21 mouse cellular contexts compared by ENCODE assay signal in genomic region chr1:118368721-118369461, GRCm38 (mm10). TPM values are rescaled to one million over a fixed set of nuclear protein-coding genes. Genes with fewer than 3 reads are reported as not detected.
DNase-seq lines count a peak whose midpoint lies in the region; ATAC-seq and TF ChIP-seq lines count a peak whose summit lies in the region.
"Had no signal": no experiment of that assay in that cellular context is flagged by ENCODE, and none has a peak within 500 bp of the region (broad histone marks: within the 10 kb centered on the region; RNA-seq: fewer than 3 reads in every experiment).

No protein-coding gene starts in this region.

- TF ChIP-seq POLR2A in liver, adult 2 months (IDR thresholded peaks at IDR 0.05; ENCODE audit: extremely low read depth, insufficient read depth, low read length): no peak

- H3K4me1 ChIP-seq in liver, adult 2 months (ENCODE audit: control insufficient read depth, insufficient read depth, low read length): no peaks in the 10 kb centered on the region
- no peaks in the 10 kb centered on the region for H3K4me1 ChIP-seq in liver, postnatal 0 days (ENCODE audit: insufficient read depth)
- H3K4me1 ChIP-seq in hindbrain, embryonic 14.5 days (replicated peaks; ENCODE audit: control insufficient read depth, insufficient read depth, low read length): no peaks in the 10 kb centered on the region
- H3K4me1 ChIP-seq: embryonic facial prominence, embryonic 12.5 days; limb, embryonic 15.5 days; lung, embryonic 15.5 days had no signal

- no peak overlapping the region for H3K4me2 ChIP-seq in liver, postnatal 0 days (ENCODE audit: low read depth, low read length)
- no peak overlapping the region for H3K4me2 ChIP-seq in hindbrain, embryonic 14.5 days (replicated peaks)
- H3K4me2 ChIP-seq: embryonic facial prominence, embryonic 12.5 days; heart, embryonic 13.5 days; limb, embryonic 15.5 days; lung, embryonic 15.5 days had no signal

- no peaks in the 10 kb centered on the region for H3K27me3 ChIP-seq in liver, adult 2 months (ENCODE audit: control insufficient read depth, insufficient read depth, low read length)
- no peaks in the 10 kb centered on the region for H3K27me3 ChIP-seq in liver, postnatal 0 days (ENCODE audit: insufficient read depth, low read length)
- no peaks in the 10 kb centered on the region for H3K27me3 ChIP-seq in hindbrain, embryonic 14.5 days (ENCODE audit: control insufficient read depth, insufficient read depth, low read length)
- H3K27me3 ChIP-seq: CH12.LX; embryonic facial prominence, embryonic 12.5 days; heart, embryonic 13.5 days; limb, embryonic 15.5 days; lung, embryonic 15.5 days had no signal

- TF ChIP-seq CTCF in liver, adult 2 months (IDR thresholded peaks at IDR 0.05; ENCODE audit: low read depth, low read length): no peak
- no peak for TF ChIP-seq CTCF in liver, postnatal 0 days (IDR thresholded peaks at IDR 0.05; ENCODE audit: low read depth)

- no peaks in the 10 kb centered on the region for H3K79me2 ChIP-seq in liver, adult 2 months (ENCODE audit: control insufficient read depth, insufficient read depth, low read length)

- no peak overlapping the region for H3K4me3 ChIP-seq in liver, adult 2 months (ENCODE audit: insufficient read depth, low read depth, low read length)
- H3K4me3 ChIP-seq in liver, postnatal 0 days (ENCODE audit: low read depth, low read length): no peak overlapping the region
- no peak overlapping the region for H3K4me3 ChIP-seq in hindbrain, embryonic 14.5 days (replicated peaks; ENCODE audit: low read length)
- H3K4me3 ChIP-seq: embryonic facial prominence, embryonic 12.5 days; heart, embryonic 13.5 days; limb, embryonic 15.5 days; lung, embryonic 15.5 days had no signal

- H3K9me3 ChIP-seq in liver, postnatal 0 days (ENCODE audit: low read length): no peaks in the 10 kb centered on the region
- no peaks in the 10 kb centered on the region for H3K9me3 ChIP-seq in hindbrain, embryonic 14.5 days (ENCODE audit: control insufficient read depth, low read length)
- H3K9me3 ChIP-seq: embryonic facial prominence, embryonic 12.5 days; heart, embryonic 13.5 days; limb, embryonic 15.5 days; lung, embryonic 15.5 days had no signal

- peak overlapping the region; percentile 42; the same call in 1 of the 2 replicates for H3K27ac ChIP-seq in liver, adult 2 months (replicated peaks; ENCODE audit: insufficient read depth, low read depth, low read length)
- H3K27ac ChIP-seq in liver, postnatal 0 days (ENCODE audit: low read depth): 0 out of 2 replicates have a peak overlapping the region, but pooled peaks have one; percentile 11
- no peak overlapping the region for H3K27ac ChIP-seq in hindbrain, embryonic 14.5 days
- H3K27ac ChIP-seq: embryonic facial prominence, embryonic 12.5 days; heart, embryonic 13.5 days; hindbrain, postnatal 0 days; limb, embryonic 15.5 days; lung, embryonic 15.5 days had no signal

- ATAC-seq in liver, postnatal 0 days: peak; percentile 92
- no peak for ATAC-seq in hindbrain, embryonic 14.5 days (ENCODE audit: low FRiP score)
- ATAC-seq: activated CD4-positive, CD25-positive, alpha-beta regulatory T cell, adult 4 months; hindbrain, postnatal 0 days had no signal

- H3K9ac ChIP-seq in liver, adult 2 months (ENCODE audit: low read depth, low read length): no peak overlapping the region
- H3K9ac ChIP-seq in liver, postnatal 0 days (replicated peaks): no peak overlapping the region
- H3K9ac ChIP-seq in hindbrain, embryonic 14.5 days: no peak overlapping the region
- H3K9ac ChIP-seq: embryonic facial prominence, embryonic 12.5 days; heart, embryonic 13.5 days; limb, embryonic 15.5 days; lung, embryonic 15.5 days had no signal

- no peaks in the 10 kb centered on the region for H3K36me3 ChIP-seq in liver, adult 2 months (ENCODE audit: control insufficient read depth, insufficient read depth, low read length)
- no peaks in the 10 kb centered on the region for H3K36me3 ChIP-seq in liver, postnatal 0 days (replicated peaks; ENCODE audit: insufficient read depth, low read length)
- no peaks in the 10 kb centered on the region for H3K36me3 ChIP-seq in hindbrain, embryonic 14.5 days (replicated peaks; ENCODE audit: control insufficient read depth, insufficient read depth)
- H3K36me3 ChIP-seq: embryonic facial prominence, embryonic 12.5 days; heart, embryonic 13.5 days; limb, embryonic 15.5 days; lung, embryonic 15.5 days had no signal

- no peak for TF ChIP-seq EP300 in liver, postnatal 0 days (IDR thresholded peaks at IDR 0.05; ENCODE audit: low read depth)

- 54% methylated on average over 3 of the region's 3 CpGs for whole genome bisulfite sequencing in liver, adult 2 months
- WGBS in liver, postnatal 0 days (ENCODE audit: insufficient replicate concordance): 56% methylated on average over 3 of the region's 3 CpGs
- 67% methylated on average over 3 of the region's 3 CpGs for WGBS in hindbrain, embryonic 14.5 days

- DNase-seq in liver, adult 2 months (ENCODE audit: extremely low read depth, low read depth, low spot score): peak; percentile 66
- DNase-seq in liver (no peak), adipocyte (ENCODE audit: low spot score) (peak; percentile 35)
- no peak for DNase-seq in liver, postnatal 0 days
- DNase-seq in cerebellum, adult 8-10 months: no peak
- DNase-seq in lung, postnatal 36 days: no peak
- no peak for DNase-seq in hindbrain, embryonic 14.5 days (ENCODE audit: low spot score)
- DNase-seq: cerebellum, adult 18-20 months; gastrocnemius, postnatal 14 days; heart, postnatal 36 days; kidney, adult 18-20 months; layer of hippocampus, adult 9-11 months; right cerebral cortex, adult 18-20 months; thymus, postnatal 14 days had no signal

RNA-seq across cellular contexts. Expression of gene Clasp1, which starts 20.0 kb away (rescaled TPM):
- total RNA-seq in liver, adult 2 months (2014; rRNA removed): 12.1 and 12.8 TPM in 2 replicates
- polyA plus RNA-seq in liver, adult 2 months (2012; rRNA removed): 4.1 and 4.4 TPM in 2 replicates
- polyA plus RNA-seq in liver, postnatal 0 days (2015; fragmentation: Nextera tagmentation; extraction: Ambion mirVana): 5.4 and 6.4 TPM in 2 replicates
- polyA plus RNA-seq in hindbrain, embryonic 14.5 days (2014; fragmentation: Nextera tagmentation; extraction: Ambion mirVana): 115 and 130 TPM in 2 replicates

RNA-seq across cellular contexts. Expression of gene Nifk, which starts 47.3 kb away (rescaled TPM):
- 18.2 and 20.8 TPM in 2 replicates for total RNA-seq in liver, adult 2 months (2014; rRNA removed)
- 4.3 and 4.8 TPM in 2 replicates for polyA plus RNA-seq in liver, adult 2 months (2012; rRNA removed)
- polyA plus RNA-seq in liver, postnatal 0 days (2015; fragmentation: Nextera tagmentation; extraction: Ambion mirVana): 37.0 and 39.2 TPM in 2 replicates
- 68.2 and 71.2 TPM in 2 replicates for polyA plus RNA-seq in hindbrain, embryonic 14.5 days (2014; fragmentation: Nextera tagmentation; extraction: Ambion mirVana)

RNA-seq across cellular contexts. Expression of gene Tsn, which starts 57.4 kb away (rescaled TPM):
- total RNA-seq in liver, adult 2 months (2014; rRNA removed): 28.9 and 34.5 TPM in 2 replicates
- polyA plus RNA-seq in liver, adult 2 months (2012; rRNA removed): 37.0 and 37.1 TPM in 2 replicates
- polyA plus RNA-seq in liver, postnatal 0 days (2015; fragmentation: Nextera tagmentation; extraction: Ambion mirVana): 102 and 117 TPM in 2 replicates
- polyA plus RNA-seq in hindbrain, embryonic 14.5 days (2014; fragmentation: Nextera tagmentation; extraction: Ambion mirVana): 436 and 439 TPM in 2 replicates

Comparison
In these comparisons a context has a peak if more than half of its experiments do, and no peak if none do; other contexts are left out.
1. DNase-seq: peak in liver, adult 2 months (single experiment) and adipocyte (single experiment); none in liver (single experiment), liver, postnatal 0 days (single experiment), cerebellum, adult 8-10 months (single experiment), lung, postnatal 36 days (single experiment) and hindbrain, embryonic 14.5 days (single experiment).
2. RNA of gene Clasp1, which starts 20.0 kb away (polyA plus RNA-seq): 115 to 130 TPM in hindbrain, embryonic 14.5 days; 5.4 to 6.4 TPM in liver, postnatal 0 days and 4.1 to 4.4 TPM in liver, adult 2 months; every median in the first group is over 10 times any median in the second.